Mouse (Mus musculus) left cerebral cortex, postnatal 10 days (tissue): ENCODE results near the gene Lrrc23. TPM values are rescaled to one million over a fixed set of nuclear protein-coding genes. Genes with fewer than 3 reads are reported as not detected.

ENCODE experiments used
- DNase-seq, 2 experiments: peaks; one replicate each; pipeline ENCODE4 v3.0.0; 2021 to 2022; ENCODE audit warnings: low spot score in 2 of 2, mixed read lengths in 1 of 2; ENCODE audit errors: extremely low spot score in 1 of 2
- intact Hi-C: fragments of 180-260 bp; cut with DNase I; formaldehyde crosslinking; loops from one replicate; pipeline ENCODE4 v1.15.1; 2025
- total RNA-seq, 2 experiments: library from RNA; stranded (reverse); gene quantifications; 2 replicates each; pipeline ENCODE4 v1.2.3; 2021

Gene Lrrc23
- total RNA-seq, 2 experiments from 2014 or later = 0.41 to 0.77 TPM

DNA sequence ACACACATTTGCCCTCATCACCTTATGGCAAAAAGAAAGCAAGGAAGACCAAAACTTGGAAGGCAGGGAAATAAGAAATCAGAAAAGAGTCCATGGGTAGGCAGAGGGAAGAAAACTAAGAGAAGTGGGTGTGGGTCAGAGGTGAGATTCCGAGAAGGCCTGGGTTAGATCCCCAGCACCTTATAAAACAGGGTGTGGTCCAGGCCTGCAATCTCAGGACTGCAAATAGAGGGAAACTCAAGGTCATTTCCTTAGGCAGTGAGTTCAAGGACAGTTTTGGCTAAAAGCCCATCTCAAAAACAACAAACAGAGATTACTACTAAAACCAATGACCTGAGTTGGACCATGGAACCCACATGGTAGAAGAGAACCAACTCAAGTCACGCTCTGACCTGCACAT is 25.7 kb downstream of the Lrrc23 start:
- DNase-seq = no peak
- intact Hi-C loops = no loop called here

- intact Hi-C loops = no loop called here
- no peak for DNase-seq
Measured at GRCm38 (mm10) chr6:124750405-124750804, 29.1 kb downstream of the Lrrc23 start.

DNA sequence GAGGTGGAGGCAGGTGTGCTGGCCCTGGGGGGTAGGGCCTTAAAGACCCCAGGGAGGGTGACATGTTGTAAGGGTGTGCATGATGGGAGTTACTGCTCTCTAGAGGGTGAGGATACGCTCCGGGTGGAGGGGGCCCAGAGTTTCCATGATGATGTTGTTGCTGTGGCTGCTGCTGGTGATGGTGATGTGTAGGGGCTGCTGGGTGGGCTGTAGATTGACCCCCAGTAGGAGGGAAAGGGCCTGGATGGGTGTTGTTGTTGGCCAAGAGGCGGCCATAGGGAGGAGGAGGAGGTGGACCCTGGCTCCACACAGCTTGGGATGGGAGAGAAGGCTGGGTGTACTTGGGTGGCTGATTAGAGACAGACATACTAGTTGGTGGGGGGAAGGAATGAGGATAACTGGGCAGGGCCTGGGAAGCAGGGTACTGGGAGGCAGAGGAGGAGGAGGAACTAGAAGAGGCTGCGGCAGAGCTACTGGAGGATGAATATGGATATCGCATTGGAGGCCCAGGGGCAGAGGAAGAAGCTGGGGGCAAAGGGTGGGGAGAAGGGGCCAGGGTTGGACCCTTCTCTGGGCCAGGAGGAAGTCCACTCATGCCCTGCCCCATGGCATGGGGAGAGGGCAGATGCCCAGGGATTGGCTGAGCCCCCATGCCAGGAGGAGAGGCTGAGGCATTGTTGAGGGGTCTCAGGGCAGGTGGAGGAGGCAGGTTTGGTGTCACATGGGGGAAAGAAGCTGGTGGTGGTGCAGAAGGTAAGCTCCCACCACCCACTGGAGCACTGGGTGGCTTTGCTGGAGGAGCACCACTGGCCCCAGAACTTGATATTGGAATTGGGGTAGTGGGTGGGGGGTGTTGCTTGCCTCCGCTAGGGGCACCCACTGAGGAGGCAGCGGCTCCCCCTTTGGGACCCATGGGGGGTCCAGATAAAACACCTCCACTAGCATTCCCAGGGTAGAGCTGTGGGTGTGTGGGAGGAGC is 32.6 kb downstream of the Lrrc23 start:
- DNase-seq = peak in 1 of 2 experiments; percentile 29
- intact Hi-C loops = no loop called here

GRCm38 (mm10) chr6:124746296-124746605 is 33.3 kb downstream of the Lrrc23 start:
- intact Hi-C loops = no loop called here
- DNase-seq = peak in 1 of 2 experiments; percentile 36

DNA sequence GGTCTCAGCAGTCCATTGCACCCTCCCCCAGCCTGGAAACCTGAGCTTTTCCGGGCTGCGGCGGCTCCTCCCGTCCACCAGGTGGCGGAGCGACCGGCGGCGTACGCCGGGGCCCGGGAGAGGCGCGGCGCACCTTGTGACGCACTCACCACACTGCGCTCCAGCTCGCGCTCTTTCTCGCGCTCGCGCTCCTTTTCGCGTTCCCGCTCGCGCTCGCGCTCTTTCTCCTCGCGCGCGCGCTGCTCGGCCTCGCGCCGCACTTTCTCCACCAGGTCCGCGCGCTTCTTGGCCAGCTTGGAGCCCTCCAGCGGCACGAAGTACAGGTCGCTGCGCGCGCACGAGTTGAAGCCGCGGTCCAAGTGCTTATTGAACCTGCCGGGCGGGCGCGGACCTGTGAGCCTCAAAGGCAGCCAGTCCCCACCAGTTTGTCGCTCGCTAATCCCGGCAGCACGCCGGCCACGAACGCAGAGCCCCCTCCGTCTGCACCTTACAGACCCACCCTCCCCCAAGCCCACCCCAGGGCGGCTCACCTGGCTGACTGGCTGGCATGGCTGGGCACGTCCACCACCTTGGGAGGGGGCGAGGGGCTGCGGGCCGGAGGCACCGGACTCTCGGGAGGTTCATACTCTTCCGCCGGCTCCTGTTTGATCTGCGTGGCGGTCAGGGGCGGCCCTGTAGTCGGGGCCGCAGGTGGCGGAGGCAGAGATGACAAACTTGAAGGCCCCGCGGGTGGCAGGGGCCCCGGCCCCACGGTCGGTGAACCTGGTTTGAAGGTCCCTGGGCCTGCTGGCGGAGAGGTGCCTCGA is 33.8 kb downstream of the Lrrc23 start:
- intact Hi-C loops = no loop called here
- DNase-seq = peak; percentile 92 to 95

DNA sequence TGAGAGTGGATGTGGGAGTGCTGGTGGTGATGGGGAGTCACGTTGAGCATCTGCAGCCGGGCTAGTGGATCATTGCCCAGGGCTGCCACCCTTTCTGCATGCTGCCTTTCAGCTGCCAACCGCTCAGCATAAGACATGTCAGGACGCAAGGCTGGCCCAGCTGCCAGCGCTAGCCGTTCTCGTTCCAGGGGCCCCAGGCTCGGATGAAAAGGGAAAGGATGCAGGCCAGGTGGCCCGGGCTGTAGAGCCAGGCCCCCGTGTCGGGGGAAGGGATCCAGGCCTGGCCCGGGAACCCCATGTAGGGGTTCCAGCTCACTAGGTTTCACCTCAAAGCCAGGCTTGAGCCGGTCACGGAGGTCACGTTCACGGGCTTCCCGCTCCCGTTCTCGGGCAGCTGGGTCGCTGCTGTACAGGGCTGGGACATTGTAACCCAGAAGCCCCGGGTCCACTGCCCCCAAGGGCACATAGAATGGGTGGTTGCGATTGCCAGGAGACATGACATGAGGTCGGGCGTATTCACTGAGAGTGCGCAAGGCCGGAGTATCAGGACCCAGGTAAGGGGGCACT is 34.7 kb downstream of the Lrrc23 start:
- peak in 1 of 2 experiments; percentile 72 for DNase-seq
- intact Hi-C loops = no loop called here

- peak in 1 of 2 experiments; percentile 49 for DNase-seq
- intact Hi-C loops = no loop called here
Measured at GRCm38 (mm10) chr6:124743647-124744046, 35.9 kb downstream of the Lrrc23 start.

GRCm38 (mm10) chr6:124742839-124743514 is 36.5 kb downstream of the Lrrc23 start:
- intact Hi-C loops = no loop called here
- peak in 1 of 2 experiments; percentile 59 for DNase-seq

- intact Hi-C loops = no loop called here
- DNase-seq = no peak
Measured at GRCm38 (mm10) chr6:124741842-124742241, 37.7 kb downstream of the Lrrc23 start.

DNA sequence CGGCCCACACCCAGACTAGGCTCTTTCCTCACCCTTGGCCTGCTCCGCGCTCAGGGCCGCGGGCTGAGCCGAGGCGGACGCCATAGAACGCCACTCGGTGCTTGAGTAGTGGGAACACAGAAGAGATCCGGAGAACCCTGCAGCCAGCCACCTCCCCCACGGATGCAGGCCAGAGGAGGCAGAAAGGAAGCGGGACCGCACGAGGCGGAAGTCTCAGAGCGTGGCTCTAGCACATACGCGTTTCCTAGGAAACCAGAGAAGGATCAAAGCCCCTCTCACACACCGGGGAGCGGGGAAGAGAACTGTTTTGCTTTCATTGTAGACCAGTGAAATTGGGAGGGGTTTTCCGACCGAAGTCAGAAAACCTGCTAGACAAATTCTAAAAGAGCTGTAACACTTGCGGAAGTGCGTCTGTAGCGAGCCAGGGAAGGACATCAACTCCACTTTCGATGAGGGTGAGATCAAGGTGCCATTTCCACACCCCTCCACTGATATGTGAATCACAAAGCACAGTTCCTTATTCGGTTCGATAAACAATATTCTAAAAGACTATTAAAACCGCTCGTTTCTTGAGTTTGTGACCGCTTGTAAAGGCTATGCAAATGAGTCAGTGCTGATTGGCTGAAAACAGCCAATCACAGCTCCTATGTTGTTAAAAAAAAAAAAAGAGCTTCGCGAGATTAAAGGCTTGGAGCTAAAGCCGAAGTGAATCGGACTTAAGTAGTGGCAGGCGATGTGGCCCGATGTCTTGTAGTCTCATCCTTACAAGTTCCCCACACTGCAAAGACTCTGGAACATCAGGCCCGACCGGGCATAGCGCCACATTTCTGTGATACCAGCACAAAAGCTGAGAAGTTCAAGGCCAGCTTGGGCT is 38.4 kb downstream of the Lrrc23 start, which contains the start of gene Grcc10:
Grcc10 (minus strand) TSS at position 487 of the 874 bp plus-strand sequence.
- intact Hi-C loops = no loop called here
- peak; percentile 91 to 95 for DNase-seq

DNA sequence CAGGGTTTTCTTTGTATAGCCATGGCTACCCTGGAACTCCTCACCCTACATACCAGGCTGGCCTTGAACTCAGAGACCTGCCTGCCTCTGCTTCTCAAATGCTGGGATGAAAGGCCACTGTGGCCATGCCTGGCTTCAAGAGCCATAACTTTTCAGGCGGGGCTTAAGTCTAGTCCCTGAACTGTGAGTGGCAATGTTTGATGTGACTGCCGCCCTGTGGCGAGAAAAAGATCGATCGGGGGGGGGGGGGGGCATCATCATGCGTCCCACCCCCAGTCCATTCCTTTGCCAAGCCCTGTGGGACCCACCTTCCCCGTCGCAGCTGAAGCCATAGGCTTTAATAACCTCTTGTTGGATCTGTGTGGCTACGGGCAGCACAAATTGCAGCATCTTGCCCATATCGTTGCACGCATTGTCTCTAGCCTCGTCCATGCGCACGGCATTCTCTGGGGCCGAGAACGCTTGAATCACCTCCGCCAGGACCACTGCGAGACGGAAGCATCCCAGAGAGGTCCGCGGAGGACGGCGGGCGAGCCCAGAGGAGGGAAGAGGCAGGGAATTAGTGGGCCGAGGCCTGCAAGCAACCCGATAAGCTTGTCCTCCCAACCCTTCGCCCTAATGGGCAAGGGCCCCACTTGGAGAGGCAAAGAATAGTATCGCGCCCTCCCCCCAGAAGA is 39.2 kb downstream of the Lrrc23 start:
- peak; percentile 52 to 71 for DNase-seq
- intact Hi-C loops = no loop called here

DNA sequence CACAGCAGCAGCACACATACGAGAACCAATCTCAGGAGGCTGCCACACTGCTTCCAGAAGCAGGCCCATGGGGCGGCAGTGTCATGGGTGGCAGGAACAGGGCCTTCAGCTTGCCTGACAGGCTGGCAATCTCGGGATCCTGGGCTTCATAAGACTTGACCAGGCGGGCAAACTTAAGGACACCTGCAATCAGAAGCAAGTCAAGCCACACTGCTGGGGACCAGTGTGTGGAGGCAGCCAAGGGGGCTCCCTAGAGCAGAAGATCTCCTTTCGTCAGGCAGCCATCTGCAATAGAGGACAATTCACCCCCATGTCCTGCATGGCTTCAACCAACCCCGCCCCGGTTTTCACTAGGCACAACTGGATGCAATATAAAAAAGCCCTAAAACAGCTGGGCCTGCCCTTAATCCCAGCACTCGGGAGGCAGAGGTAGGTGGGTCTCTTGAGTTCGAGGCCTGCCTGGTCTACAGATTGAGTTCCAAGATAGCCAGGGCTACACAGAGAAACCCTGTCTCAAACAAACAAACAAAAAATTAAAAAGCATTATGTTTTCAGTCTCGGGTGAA is 40.2 kb downstream of the Lrrc23 start:
- no peak for DNase-seq
- intact Hi-C loops = no loop called here

DNA sequence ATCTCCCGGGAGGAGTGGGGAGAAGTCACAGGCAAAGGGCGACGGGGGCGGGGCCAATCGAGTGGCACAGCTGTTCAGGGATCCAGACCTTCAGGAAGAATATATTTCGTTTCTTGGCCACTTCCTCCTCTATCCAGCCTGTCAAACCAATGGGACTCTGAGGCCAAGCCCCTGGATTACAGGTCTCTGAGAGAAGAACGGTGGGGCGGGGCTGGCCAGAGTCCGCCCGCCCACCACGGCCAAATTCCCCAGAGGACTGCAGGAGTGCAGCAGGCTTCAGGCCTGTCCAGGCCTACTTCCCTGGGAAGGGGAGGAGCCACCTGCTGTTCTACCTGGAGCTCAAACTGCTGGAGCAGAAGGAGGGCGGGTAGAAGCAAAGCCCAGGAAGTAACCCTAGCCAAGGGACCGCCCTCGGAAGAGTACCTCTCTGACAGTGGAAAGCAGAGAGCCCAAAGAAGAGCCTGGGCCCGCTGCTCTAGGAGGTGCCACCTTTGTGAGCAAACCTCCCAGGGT is 41.0 kb downstream of the Lrrc23 start, which contains the start of gene Ptpn6:
Ptpn6 (minus strand) TSS at position 204 of the 513 bp plus-strand sequence.
- peak in 1 of 2 experiments; percentile 62 for DNase-seq
- intact Hi-C loops = no loop called here

- no peak for DNase-seq
- intact Hi-C loops = no loop called here
Measured at GRCm38 (mm10) chr6:124737040-124737439, 42.5 kb downstream of the Lrrc23 start.

GRCm38 (mm10) chr6:124734417-124734816 is 45.1 kb downstream of the Lrrc23 start:
- no peak for DNase-seq
- intact Hi-C loops = no loop called here

GRCm38 (mm10) chr6:124732476-124733370 is 46.8 kb downstream of the Lrrc23 start:
- peak in 1 of 2 experiments; percentile 80 for DNase-seq
- intact Hi-C loops = no loop called here
